Mouse (Mus musculus): Measurements from ENCODE around the gene B230217C12Rik.
"Not testable (repeated sequence)": the region's sequence is repeated elsewhere in the genome, so short reads cannot be mapped to it uniquely, and the experiment has no call there.

Gene B230217C12Rik

DNA sequence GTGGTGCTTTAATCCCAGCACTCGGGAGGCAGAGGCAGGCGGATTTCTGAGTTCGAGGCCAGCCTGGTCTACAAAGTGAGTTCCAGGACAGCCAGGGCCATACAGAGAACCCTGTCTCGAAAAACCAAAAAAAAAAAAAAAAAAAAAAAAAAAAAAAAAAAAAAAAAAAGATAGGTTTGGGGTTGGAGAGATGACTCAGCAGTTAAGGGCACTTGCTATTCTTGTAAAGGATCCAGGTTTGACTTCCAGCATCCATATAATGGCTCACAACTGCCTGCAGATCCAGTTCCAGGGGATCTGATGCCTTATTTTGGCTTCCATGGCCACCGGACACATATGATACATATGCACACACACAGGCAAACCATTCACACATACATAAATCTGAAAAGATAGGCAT is 31.8 kb downstream of the B230217C12Rik start:
- not testable (repeated sequence) for DNase-seq

DNA sequence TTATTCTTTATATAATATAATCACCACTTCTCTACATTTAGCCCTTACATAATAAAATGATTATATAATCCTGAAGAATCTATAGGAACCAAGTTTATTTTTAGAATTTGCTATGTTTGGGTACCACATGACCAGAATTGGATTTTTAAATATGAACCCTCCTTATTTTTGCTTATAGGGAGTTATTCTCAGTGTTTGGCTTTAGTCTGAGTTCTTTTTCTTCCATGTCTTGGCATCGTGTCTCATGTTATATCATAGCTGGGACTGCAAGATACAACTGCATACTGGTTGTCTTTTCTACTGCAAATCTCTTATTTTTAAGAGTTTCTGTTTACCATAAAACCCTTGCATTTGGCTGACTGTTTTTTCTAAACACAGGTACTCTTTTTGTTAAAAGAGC is 33.8 kb downstream of the B230217C12Rik start:
- DNase-seq, result no peak

DNA sequence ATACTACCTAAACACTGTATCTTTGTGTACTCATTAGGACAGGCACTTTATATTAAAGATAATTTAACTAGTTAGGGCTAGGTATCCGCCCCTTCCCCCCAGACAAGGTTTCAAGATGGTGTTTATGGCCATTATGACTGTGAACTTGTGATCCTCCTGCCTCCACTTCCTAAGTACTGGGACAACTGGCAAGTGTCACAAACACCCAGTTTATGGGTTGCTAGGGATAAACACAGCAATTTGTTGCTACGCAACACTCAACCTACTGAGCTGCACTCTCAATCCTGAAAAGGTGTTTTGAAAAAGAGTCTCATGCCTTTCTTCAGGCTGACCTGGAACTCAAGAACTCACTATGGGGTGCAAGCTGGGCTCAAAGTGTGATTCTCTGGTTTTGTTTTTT is 36.8 kb downstream of the B230217C12Rik start:
- DNase-seq, result no peak

DNA sequence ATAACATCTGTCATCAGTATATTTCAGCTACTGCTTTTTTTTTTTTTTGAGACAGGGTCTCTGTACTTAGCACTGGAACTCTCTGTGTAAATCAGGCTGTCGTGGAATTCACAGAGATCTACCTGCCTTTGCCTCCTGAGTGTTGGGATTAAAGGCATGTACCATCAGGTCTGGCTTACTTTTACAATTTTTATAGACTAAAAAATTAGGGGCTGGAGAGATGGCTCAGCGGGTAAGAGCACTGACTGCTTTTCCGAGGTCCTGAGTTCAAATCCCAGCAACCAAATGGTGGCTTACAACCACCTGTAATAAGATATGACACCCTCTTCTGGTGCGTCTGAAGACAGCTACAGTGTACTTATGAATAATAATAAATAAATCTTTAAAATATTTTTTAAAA is 39.8 kb downstream of the B230217C12Rik start:
- DNase-seq, result no peak

DNA sequence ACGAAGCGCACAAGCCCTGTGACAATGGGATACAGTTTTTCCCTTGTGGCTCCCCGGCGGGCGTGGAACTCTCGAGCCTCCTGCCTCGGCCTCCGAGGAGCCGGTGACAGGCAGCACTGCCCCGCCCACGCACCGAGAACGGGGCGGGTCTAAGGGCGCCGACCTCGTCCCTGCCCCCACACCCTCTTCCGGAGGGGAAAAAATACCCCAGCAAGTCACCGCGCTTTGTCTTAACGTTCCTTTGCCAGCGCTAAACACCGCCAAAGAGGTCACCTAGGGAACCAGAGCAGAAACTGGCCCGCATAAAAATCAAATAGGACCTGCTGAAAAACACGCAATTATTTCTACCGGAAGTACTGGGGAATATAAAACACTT is 43.0 kb downstream of the B230217C12Rik start:
- DNase-seq, result peak; percentile 90

DNA sequence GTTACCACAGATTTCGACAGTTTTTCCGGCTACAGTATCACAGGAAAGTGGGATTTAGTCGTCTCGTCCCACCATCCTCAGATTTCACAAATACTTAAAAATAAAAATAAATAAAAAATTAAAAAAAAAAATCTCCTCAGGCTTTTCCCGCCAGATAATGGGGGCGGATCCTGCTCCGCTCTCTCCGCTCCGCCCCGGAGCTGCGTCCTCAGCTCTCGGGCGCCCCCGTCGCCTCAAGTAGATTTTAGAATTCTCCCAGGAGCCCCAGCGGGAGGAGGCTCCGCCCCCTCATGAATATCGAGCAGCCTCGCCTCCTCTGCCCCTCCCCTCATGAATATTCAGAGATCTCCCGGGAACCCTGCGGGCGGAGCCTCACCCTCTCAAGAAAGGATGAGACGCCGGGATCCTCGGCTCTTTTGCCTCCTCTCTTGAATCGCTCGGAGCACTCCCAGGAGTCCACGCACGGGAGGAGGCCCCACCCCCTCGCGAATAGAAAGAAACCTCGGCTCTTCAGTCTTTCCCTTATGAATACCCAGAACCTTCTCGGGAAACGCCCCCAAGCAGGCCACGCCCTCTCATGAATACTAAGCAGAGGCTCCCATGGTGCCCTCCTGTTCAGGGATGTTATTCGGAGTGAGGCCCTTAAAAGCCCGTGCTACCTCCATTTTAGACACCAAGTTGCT is 43.5 kb downstream of the B230217C12Rik start, which contains the start of gene Fbxo47:
Gene Fbxo47, minus strand, starts transcription at position 237 of the 683 bp plus-strand sequence.
- DNase-seq, result peak; percentile 97

DNA sequence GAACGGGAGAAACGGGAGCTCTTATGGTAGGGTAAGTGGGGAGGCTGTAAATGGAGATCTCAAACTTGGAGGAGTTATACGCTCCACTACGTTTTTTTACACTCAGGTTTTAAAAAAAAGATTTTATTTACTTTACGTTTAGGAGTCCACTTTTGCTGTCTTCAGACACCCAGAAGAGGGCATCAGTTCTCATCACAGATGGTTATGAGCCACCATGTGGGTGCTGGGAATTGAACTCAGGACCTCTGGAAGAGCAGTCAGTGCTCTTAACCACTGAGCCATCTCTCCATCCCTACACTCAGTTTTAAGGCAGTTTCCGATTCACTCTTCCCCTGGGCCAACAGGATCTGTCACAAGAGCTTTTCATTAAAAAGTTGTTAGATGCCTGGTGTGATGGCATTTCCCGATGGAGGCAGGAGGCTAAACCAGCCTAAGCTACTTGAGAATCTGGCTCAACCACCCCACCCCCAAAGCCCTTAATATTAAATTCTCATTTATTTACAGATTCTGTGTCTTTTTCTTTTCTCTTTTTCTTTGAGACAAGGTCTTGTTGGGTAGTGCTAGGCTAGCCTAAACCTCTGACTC is 44.1 kb downstream of the B230217C12Rik start:
- DNase-seq, result peak; percentile 6

DNA sequence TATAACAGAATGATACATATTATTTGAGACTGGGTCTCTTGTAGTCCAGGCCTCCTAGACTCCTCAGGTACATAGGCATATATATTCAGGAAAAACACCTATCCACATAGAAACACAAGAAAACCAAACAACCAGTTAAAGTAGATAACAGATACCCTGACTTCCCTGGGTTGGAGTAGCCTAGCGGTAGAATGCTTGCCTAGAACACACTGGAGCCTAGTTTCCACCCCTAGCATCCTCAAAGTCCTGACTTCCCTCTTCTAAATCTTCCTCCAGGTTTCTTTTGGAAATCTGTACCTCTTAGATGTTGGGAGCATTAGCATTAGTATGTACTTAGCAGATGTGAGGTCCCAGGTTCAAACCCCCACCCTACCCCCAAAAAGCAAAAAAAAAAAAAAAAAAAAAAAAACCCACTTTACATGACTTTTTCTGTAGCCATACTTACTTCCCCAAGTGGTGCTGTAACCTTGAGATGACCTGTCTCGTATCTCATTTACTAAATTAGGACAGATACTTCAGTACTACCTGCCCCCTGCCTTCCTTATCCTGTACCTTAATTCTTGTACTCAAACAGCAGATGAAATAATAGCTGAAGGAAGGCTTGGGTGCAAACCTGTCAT is 44.8 kb downstream of the B230217C12Rik start:
- no peak for DNase-seq

DNA sequence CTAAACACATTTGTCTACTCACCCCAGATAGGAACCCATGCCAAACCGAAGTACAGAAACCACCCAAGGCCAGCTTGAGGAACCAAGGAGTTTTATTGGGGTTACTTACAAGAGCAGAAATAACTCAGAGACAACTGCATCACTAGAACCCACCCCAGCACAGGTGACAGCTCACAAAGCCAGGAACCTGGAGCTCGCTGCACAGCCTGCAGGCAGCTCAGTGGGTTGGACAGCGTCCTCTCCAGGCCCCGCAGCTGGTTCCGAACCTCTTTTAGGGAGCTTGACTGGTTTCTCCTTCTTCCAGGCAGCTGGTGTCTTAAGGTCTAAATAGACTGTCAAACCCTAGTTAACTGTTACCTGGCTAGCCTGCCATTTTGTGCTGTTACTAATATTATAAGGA is 51.2 kb downstream of the B230217C12Rik start:
- DNase-seq, result no peak
